Mouse (Mus musculus) midbrain, postnatal 0 days (tissue): ENCODE measurements around the gene Bcas3. TPM values are rescaled to one million over a fixed set of nuclear protein-coding genes. Genes with fewer than 3 reads are reported as not detected.
A peak's percentile ranks its signal among the peaks of the same experiment; 100 is the strongest.

Experiments
- ATAC-seq: fragments of 200-750 bp; cut with Nextera tagmentation; 2 replicates; pipeline ENCODE4 v1.8.0; 2017; ENCODE audit warnings: moderate number of reproducible peaks, mild to moderate bottlenecking, moderate TSS enrichment, moderate library complexity; ENCODE audit not compliant: low FRiP score
- DNase-seq: peaks from one replicate; pipeline ENCODE4 v3.0.0-alpha.2; 2015; ENCODE audit warnings: low spot score
- H3K27ac ChIP-seq: fragments of 300-500 bp; sonication (generic); 2 replicates; pipeline ENCODE4 v1.5.1; 2014; ENCODE audit warnings: low read depth, mild to moderate bottlenecking, low read length, mixed read lengths
- H3K27me3 ChIP-seq: fragments of 300-500 bp; sonication (generic); 2 replicates; pipeline ENCODE4 v1.6.1; 2014; ENCODE audit warnings: low read length, control low read depth, mixed read lengths; ENCODE audit not compliant: insufficient read depth
- H3K36me3 ChIP-seq: fragments of 300-500 bp; sonication (generic); 2 replicates; pipeline ENCODE4 v1.6.1; 2014; ENCODE audit warnings: low read length, control low read depth, mixed read lengths; ENCODE audit not compliant: insufficient read depth
- H3K4me1 ChIP-seq: fragments of 300-500 bp; sonication (generic); 2 replicates; pipeline ENCODE4 v1.6.1; 2014; ENCODE audit warnings: mild to moderate bottlenecking, control low read depth, antibody characterized with exemption, low read length, mixed read lengths; ENCODE audit not compliant: insufficient read depth
- H3K4me2 ChIP-seq: fragments of 300-500 bp; sonication (generic); 2 replicates; pipeline ENCODE4 v1.6.1; 2014; ENCODE audit warnings: low read depth, mild to moderate bottlenecking, low read length, mixed read lengths; ENCODE audit not compliant: poor library complexity, severe bottlenecking
- H3K4me3 ChIP-seq: fragments of 300-500 bp; sonication (generic); 2 replicates; pipeline ENCODE4 v1.5.1; 2014; ENCODE audit warnings: low read depth, mild to moderate bottlenecking, low read length, moderate library complexity
- H3K9ac ChIP-seq: fragments of 300-500 bp; sonication (generic); replicated peaks from 2 replicates; pipeline ENCODE4 v1.6.1; 2014; ENCODE audit warnings: mild to moderate bottlenecking, low read length, moderate library complexity, mixed read lengths; ENCODE audit not compliant: poor library complexity, severe bottlenecking
- H3K9me3 ChIP-seq: fragments of 300-500 bp; sonication (generic); 2 replicates; pipeline ENCODE4 v1.6.1; 2016; ENCODE audit warnings: low read length, control low read depth
- CTCF ChIP-seq: IDR thresholded peaks from 2 replicates; pipeline ENCODE4 v1.5.1; 2016; ENCODE audit warnings: antibody characterized with exemption, mild to moderate bottlenecking
- WGBS: fragments of 180-500 bp; shearing (Covaris S2); extraction: QIAGEN DNeasy Blood & Tissue Kit; methylation state at CpG from one replicate; pipeline ENCODE4 v1.1.7; 2014; 5-methylcytosine and 5-hydroxymethylcytosine counted together
- microRNA-seq: library from miRNA; unstranded; fragments of <30 nt; microRNA quantifications from one replicate; pipeline ENCODE4, GENCODE M21; 2016; ENCODE audit warnings: borderline number of aligned reads
- polyA plus RNA-seq: library from polyadenylated mRNA; unstranded; fragments of >200 nt; fragmentation: Nextera tagmentation; extraction: Ambion mirVana; gene quantifications from 2 replicates; pipeline ENCODE4 v1.2.1, GENCODE M21; 2015
- total RNA-seq: library from RNA; depleted of rRNA; stranded (reverse); fragments of >200 nt; gene quantifications from 2 replicates; pipeline ENCODE4 v1.2.3, GENCODE M21; 2014; rRNA removed

The Bcas3 gene
- total and polyA plus RNA-seq, 2 experiments from 2014 or later, result 28.4 to 34.7 TPM

DNA sequence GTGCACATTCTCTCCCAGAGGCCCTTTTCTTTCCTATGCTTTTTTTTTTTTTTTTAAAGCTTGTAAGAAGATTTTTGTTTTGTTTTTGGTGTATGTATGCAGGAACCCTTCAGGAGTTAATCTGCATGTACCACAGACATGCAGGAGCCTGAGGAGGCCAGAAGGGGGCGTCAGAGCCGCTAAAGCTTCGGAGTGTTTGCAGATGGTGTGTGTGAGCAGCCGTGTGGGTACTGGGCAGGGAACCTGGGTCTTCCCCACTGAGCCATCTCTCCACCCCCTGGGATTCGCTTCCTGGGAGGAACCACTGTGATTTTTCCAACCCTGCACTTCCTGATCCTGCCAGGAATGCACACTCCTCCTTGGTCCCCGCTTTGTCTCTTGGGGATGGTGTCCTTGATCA is 497.8 kb downstream of the Bcas3 start:
- WGBS, result 36% methylated on average over 6 of the region's 6 CpGs
- Histone ChIP-seq H3K27ac (no peak overlapping the region), H3K4me1 (no peaks in the 10 kb centered on the region), H3K27me3 (peaks cover 18% of the 10 kb centered on the region), H3K9me3 (no peaks in the 10 kb centered on the region), H3K9ac (no peak overlapping the region), H3K4me3 (no peak overlapping the region), H3K4me2 (no peak overlapping the region), H3K36me3 (no peaks in the 10 kb centered on the region)
- ATAC-seq, result no peak
- DNase-seq, result no peak
- TF ChIP-seq CTCF, result peak; percentile 44

DNA sequence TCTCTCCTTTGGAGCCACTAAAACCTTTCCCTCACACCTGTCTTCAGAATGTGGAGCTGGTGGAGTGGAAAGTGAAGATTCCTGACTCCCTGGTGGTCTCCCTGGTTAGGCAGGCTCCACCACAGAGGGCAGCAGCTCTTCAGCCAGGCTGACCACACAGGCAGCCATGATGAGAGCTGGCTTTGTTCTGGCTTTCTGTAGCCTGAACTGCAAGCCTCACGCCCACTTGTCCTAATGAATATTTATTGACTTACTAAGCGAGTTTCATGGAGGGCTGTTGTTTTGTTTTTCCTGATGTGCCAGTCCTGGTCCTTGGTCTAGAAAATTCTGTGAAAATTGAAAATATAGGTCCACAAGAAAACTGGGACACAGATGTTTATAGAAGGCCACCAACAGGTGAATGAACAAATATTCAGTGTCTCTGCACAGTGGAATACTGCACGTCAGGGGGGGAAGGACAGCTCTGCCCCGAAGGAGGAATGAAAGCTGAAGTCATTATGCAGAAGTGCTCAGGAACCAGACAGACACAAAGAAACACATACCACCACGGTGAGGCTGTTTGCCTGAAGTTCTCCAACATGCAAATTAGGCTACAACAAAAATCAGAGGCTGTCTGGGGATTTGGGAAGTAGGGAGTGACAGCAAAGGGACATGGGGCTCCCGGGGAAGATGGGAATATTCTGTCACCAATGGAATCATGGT is 505.2 kb downstream of the Bcas3 start:
- ATAC-seq (no peak), DNase-seq (peak; percentile 46)
- Histone ChIP-seq H3K36me3 (no peaks in the 10 kb centered on the region), H3K27me3 (no peaks in the 10 kb centered on the region), H3K9ac (no peak overlapping the region), H3K4me2 (no peak overlapping the region), H3K4me3 (no peak overlapping the region), H3K9me3 (no peaks in the 10 kb centered on the region), H3K4me1 (no peaks in the 10 kb centered on the region), H3K27ac (no peak overlapping the region)
- TF ChIP-seq CTCF, result no peak
- WGBS, result 7% methylated on average over 6 of the region's 6 CpGs

DNA sequence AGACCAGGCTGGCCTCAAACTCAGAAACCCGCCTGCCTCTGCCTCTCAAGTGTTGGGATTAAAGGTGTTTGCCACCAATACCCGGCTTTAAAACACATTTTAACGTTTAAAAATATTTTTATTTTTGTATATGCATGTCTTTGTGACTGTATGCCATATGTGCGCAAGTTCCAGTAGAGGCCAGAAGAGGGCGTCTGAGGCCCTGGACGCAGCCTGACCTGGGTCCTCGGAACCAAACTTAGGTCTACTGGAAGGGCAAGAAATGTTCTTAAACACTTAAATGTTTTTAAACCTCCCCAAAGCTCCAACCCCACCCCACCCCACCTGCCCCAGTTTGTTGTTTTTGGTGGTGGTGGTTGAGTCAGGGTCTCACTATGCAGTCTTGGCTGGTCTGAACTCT is 511.4 kb downstream of the Bcas3 start:
- no peaks in the 10 kb centered on the region for H3K27me3 ChIP-seq
- H3K4me1 ChIP-seq, result no peaks in the 10 kb centered on the region
- H3K9me3 ChIP-seq, result no peaks in the 10 kb centered on the region
- no peaks in the 10 kb centered on the region for H3K36me3 ChIP-seq
- ATAC-seq (no peak), DNase-seq (no peak)
- no peak overlapping the region for H3K9ac ChIP-seq
- H3K4me2 ChIP-seq, result no peak overlapping the region
- 39% methylated on average over 7 of the region's 7 CpGs for WGBS
- H3K27ac ChIP-seq, result no peak overlapping the region
- no peak overlapping the region for H3K4me3 ChIP-seq
- peak; percentile 48 for TF ChIP-seq CTCF

Small RNA genes within 50 kb of the gene (microRNA-seq; reads per million reads assigned to microRNA genes)
- not detected for gene Mir5110

Other genes starting within 250 kb of the Bcas3 start
- gene Usp32, start 213.0 kb upstream of the Bcas3 start, total RNA-seq, result 57.3 and 61.7 TPM in 2 replicates
- 9.5 and 12.0 TPM in 2 replicates for gene Usp32, start 213.0 kb upstream of the Bcas3 start, polyA plus RNA-seq
- gene 1700125H20Rik, start 182.8 kb upstream of the Bcas3 start, total RNA-seq, result not detected in 2 replicates
- 2.1 and 2.8 TPM in 2 replicates for gene 1700125H20Rik, start 182.8 kb upstream of the Bcas3 start, polyA plus RNA-seq
- gene Appbp2, start 118.0 kb upstream of the Bcas3 start, total RNA-seq, result 61.0 and 70.6 TPM in 2 replicates
- gene Appbp2, start 118.0 kb upstream of the Bcas3 start, polyA plus RNA-seq, result 43.2 and 44.1 TPM in 2 replicates
- gene Ppm1d, start 41.9 kb upstream of the Bcas3 start, total RNA-seq, result 17.3 and 20.5 TPM in 2 replicates
- gene Ppm1d, start 41.9 kb upstream of the Bcas3 start, polyA plus RNA-seq, result 11.5 and 12.6 TPM in 2 replicates